Mouse (Mus musculus) spleen, adult 2 months (tissue): ENCODE results near the gene Oxld1.

Source experiments
- CTCF ChIP-seq: fragments of 200-500 bp; IDR thresholded peaks from 2 replicates; pipeline ENCODE4 v1.5.1; 2011; ENCODE audit warnings: mild to moderate bottlenecking, inconsistent platforms; ENCODE audit not compliant: insufficient read depth, insufficient read length, insufficient replicate concordance; ENCODE audit errors: extremely low read depth
- POLR2A ChIP-seq: fragments of 200-500 bp; IDR thresholded peaks from 2 replicates; pipeline ENCODE4 v1.6.1; 2011; ENCODE audit warnings: low read depth, low read length, inconsistent platforms

DNA sequence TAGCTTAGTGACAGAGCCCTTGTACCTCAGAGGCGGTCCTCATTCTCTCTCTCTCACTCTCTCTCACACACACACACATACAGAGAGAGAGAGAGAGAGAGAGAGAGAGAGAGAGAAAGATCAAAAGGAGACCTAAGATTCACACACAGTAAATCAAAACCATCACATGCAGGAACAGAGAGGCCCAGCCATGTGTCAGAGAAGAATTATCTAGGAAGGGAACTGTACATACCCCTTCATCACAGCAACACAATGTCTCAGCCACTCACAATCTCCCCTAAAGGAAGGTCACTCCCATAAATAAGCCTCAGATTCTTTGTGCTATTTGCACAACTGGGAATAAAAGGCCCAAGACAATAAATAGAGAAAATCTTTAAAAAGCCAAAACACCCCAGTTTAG lies 39.3 kb downstream of the Oxld1 start:
- TF ChIP-seq CTCF (no peak), POLR2A (no peak)
